Mouse (Mus musculus): ENCODE data around the gene Chrne.
A peak's percentile ranks its signal among the peaks of the same experiment; 100 is the strongest.

GRCm38 (mm10) chr11:70605024-70605566 lies 13.9 kb downstream of the Chrne start:
- TF ChIP-seq CTCF (conservative IDR thresholded peaks at IDR 0.05; ENCODE audit: low read length) (peak; percentile 71), POU5F1 (IDR thresholded peaks at IDR 0.05; ENCODE audit: borderline replicate concordance, low read length) (no peak)

All from E14TG2a.4 (cell line).